Comparison of ENCODE assay signal across 26 mouse cellular contexts in the genomic region with DNA sequence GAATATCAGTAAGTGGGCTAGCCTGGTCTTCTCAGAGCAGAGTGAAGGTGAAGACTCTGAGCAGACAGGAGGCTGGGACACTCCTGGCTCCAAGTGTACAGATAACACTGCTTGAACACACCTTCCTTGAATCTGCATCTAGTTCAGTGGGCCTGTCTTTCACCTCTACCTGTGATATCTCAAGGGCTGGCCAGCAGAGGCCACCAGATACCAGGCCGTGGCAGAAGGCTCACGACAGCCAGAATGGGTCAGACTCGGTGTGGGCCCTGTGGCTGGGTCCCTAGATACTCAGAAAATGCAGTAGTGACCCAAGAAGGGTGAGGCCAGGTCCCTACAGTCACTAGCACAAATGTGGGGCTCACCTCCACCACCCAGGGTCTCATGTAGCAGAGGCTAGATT. TPM values are rescaled to one million over a fixed set of nuclear protein-coding genes. Genes with fewer than 3 reads are reported as not detected.
A peak's percentile ranks its signal among the peaks of the same experiment; 100 is the strongest.
DNase-seq lines count a peak whose midpoint lies in the region; ATAC-seq and TF ChIP-seq lines count a peak whose summit lies in the region.
"Had no signal": no experiment of that assay in that cellular context is flagged by ENCODE, and none has a peak within 500 bp of the region (broad histone marks: within the 10 kb centered on the region; RNA-seq: fewer than 3 reads in every experiment).

No protein-coding gene starts in this region.

- no peak for TF ChIP-seq POLR2A in bone marrow macrophage, adult 2 months (IDR thresholded peaks at IDR 0.05; ENCODE audit: borderline replicate concordance, low read depth, low read length)

- H3K27me3 ChIP-seq in kidney, postnatal 0 days (ENCODE audit: insufficient read depth, low read length) = no peaks in the 10 kb centered on the region
- no peaks in the 10 kb centered on the region for H3K27me3 ChIP-seq in midbrain, postnatal 0 days (ENCODE audit: insufficient read depth, low read length)
- H3K27me3 ChIP-seq in midbrain, embryonic 15.5 days (replicated peaks) = no peaks in the 10 kb centered on the region
- H3K27me3 ChIP-seq in stomach, postnatal 0 days (ENCODE audit: control insufficient read depth, insufficient read depth, low read length) = no peaks in the 10 kb centered on the region
- H3K27me3 ChIP-seq: embryonic facial prominence, embryonic 15.5 days; neural tube, embryonic 12.5 days had no signal

- no peak overlapping the region for H3K4me3 ChIP-seq in kidney, postnatal 0 days (replicated peaks; ENCODE audit: low read depth, low read length)
- H3K4me3 ChIP-seq in midbrain, postnatal 0 days (ENCODE audit: low read depth, low read length) = no peak overlapping the region
- no peak overlapping the region for H3K4me3 ChIP-seq in midbrain, embryonic 15.5 days
- no peak overlapping the region for H3K4me3 ChIP-seq in bone marrow macrophage, adult 2 months (ENCODE audit: insufficient read depth, low read length)
- H3K4me3 ChIP-seq in stomach, postnatal 0 days (ENCODE audit: low read depth, low read length) = no peak overlapping the region
- H3K4me3 ChIP-seq: embryonic facial prominence, embryonic 15.5 days; hindbrain, embryonic 13.5 days; liver, embryonic 15.5 days; megakaryocyte, embryonic 14.5 days; midbrain, embryonic 13.5 days; neural tube, embryonic 12.5 days had no signal

- no peak for TF ChIP-seq EP300 in stomach, postnatal 0 days (optimal IDR thresholded peaks at IDR 0.05)

- H3K9me3 ChIP-seq in kidney, postnatal 0 days (replicated peaks; ENCODE audit: low read length) = no peaks in the 10 kb centered on the region
- H3K9me3 ChIP-seq in midbrain, postnatal 0 days (ENCODE audit: low read length) = peaks cover 10% of the 10 kb centered on the region; the same call in 1 of the 2 replicates
- H3K9me3 ChIP-seq in midbrain, embryonic 15.5 days = no peaks in the 10 kb centered on the region; the same call in none of the 2 replicates
- H3K9me3 ChIP-seq in stomach, postnatal 0 days (ENCODE audit: control insufficient read depth, low read length) = no peaks in the 10 kb centered on the region
- H3K9me3 ChIP-seq: hindbrain, embryonic 13.5 days; liver, embryonic 15.5 days; megakaryocyte, embryonic 14.5 days; neural tube, embryonic 12.5 days had no signal

- H3K27ac ChIP-seq in kidney, postnatal 0 days = no peak overlapping the region
- no peak overlapping the region for H3K27ac ChIP-seq in midbrain, postnatal 0 days (ENCODE audit: low read depth, low read length)
- H3K27ac ChIP-seq in midbrain, embryonic 15.5 days = no peak overlapping the region
- no peak overlapping the region for H3K27ac ChIP-seq in bone marrow macrophage, adult 2 months (ENCODE audit: insufficient read depth, low read depth, low read length)
- H3K27ac ChIP-seq in stomach, postnatal 0 days (replicated peaks) = no peak overlapping the region
- H3K27ac ChIP-seq: embryonic facial prominence, embryonic 15.5 days; hindbrain, embryonic 13.5 days; liver, embryonic 15.5 days; midbrain, embryonic 13.5 days; neural tube, embryonic 12.5 days had no signal

- DNase-seq in kidney, postnatal 0 days (ENCODE audit: low spot score) = no peak
- no peak for DNase-seq in kidney, postnatal 25 days
- DNase-seq in midbrain, postnatal 0 days (ENCODE audit: low spot score) = no peak
- DNase-seq in stomach, postnatal 0 days (ENCODE audit: low spot score) = no peak
- DNase-seq in testis, postnatal 10 days (ENCODE audit: low spot score) = no peak
- DNase-seq: adrenal gland, postnatal 14 days; cerebellum, adult 9-10 months; gastrocnemius, postnatal 36 days; kidney, adult 9 months; retina, postnatal 1 day had no signal

- H3K9ac ChIP-seq in kidney, postnatal 0 days (ENCODE audit: low read depth, low read length) = no peak overlapping the region
- H3K9ac ChIP-seq in midbrain, postnatal 0 days (replicated peaks; ENCODE audit: low read length, poor library complexity, severe bottlenecking) = no peak overlapping the region
- no peak overlapping the region for H3K9ac ChIP-seq in midbrain, embryonic 15.5 days
- H3K9ac ChIP-seq in stomach, postnatal 0 days (ENCODE audit: low read length) = no peak overlapping the region
- H3K9ac ChIP-seq: embryonic facial prominence, embryonic 15.5 days; hindbrain, embryonic 13.5 days; liver, embryonic 15.5 days; midbrain, embryonic 13.5 days; neural tube, embryonic 12.5 days had no signal

- peak; percentile 54 for TF ChIP-seq CTCF in kidney, postnatal 0 days (IDR thresholded peaks at IDR 0.05; ENCODE audit: low read depth)
- peak; percentile 27 for TF ChIP-seq CTCF in midbrain, postnatal 0 days (IDR thresholded peaks at IDR 0.05)
- TF ChIP-seq CTCF in bone marrow macrophage, adult 2 months (IDR thresholded peaks at IDR 0.05; ENCODE audit: low read depth, low read length) = 0 out of 2 replicates have a peak, but pooled peaks have one; percentile 7
- TF ChIP-seq CTCF in stomach, postnatal 0 days (IDR thresholded peaks at IDR 0.05; ENCODE audit: low read depth) = peak; percentile 54

- H3K36me3 ChIP-seq in kidney, postnatal 0 days (ENCODE audit: insufficient read depth, low read length) = no peaks in the 10 kb centered on the region
- H3K36me3 ChIP-seq in midbrain, postnatal 0 days (ENCODE audit: insufficient read depth, low read length) = no peaks in the 10 kb centered on the region
- H3K36me3 ChIP-seq in midbrain, embryonic 15.5 days (replicated peaks) = no peaks in the 10 kb centered on the region
- no peaks in the 10 kb centered on the region for H3K36me3 ChIP-seq in stomach, postnatal 0 days (ENCODE audit: control insufficient read depth, insufficient read depth, low read length)
- H3K36me3 ChIP-seq: embryonic facial prominence, embryonic 15.5 days; hindbrain, embryonic 13.5 days; liver, embryonic 15.5 days; midbrain, embryonic 13.5 days; neural tube, embryonic 12.5 days had no signal

- no peak overlapping the region for H3K4me2 ChIP-seq in kidney, postnatal 0 days (ENCODE audit: low read length)
- no peak overlapping the region for H3K4me2 ChIP-seq in midbrain, postnatal 0 days (ENCODE audit: low read depth, low read length, poor library complexity, severe bottlenecking)
- H3K4me2 ChIP-seq in midbrain, embryonic 15.5 days = no peak overlapping the region
- H3K4me2 ChIP-seq in stomach, postnatal 0 days (replicated peaks; ENCODE audit: low read depth) = no peak overlapping the region
- H3K4me2 ChIP-seq: embryonic facial prominence, embryonic 15.5 days; hindbrain, embryonic 13.5 days; liver, embryonic 15.5 days; midbrain, embryonic 13.5 days; neural tube, embryonic 12.5 days had no signal

- no peak for ATAC-seq in kidney, postnatal 0 days (replicated peaks; ENCODE audit: low FRiP score, low read depth)
- no peak for ATAC-seq in midbrain, postnatal 0 days (ENCODE audit: low FRiP score)
- ATAC-seq in midbrain, embryonic 15.5 days (replicated peaks) = no peak
- no peak for ATAC-seq in stomach, postnatal 0 days (ENCODE audit: low FRiP score, low TSS enrichment)
- ATAC-seq: forebrain, embryonic 16.5 days; inflammation-experienced regulatory T-cells, adult 6 months; midbrain, embryonic 13.5 days had no signal

- H3K4me1 ChIP-seq in kidney, postnatal 0 days (replicated peaks; ENCODE audit: insufficient read depth, low read length) = no peaks in the 10 kb centered on the region
- no peaks in the 10 kb centered on the region for H3K4me1 ChIP-seq in midbrain, postnatal 0 days (ENCODE audit: insufficient read depth, low read length)
- H3K4me1 ChIP-seq in midbrain, embryonic 15.5 days = no peaks in the 10 kb centered on the region
- H3K4me1 ChIP-seq in bone marrow macrophage, adult 2 months (ENCODE audit: control insufficient read depth, insufficient read depth, low read length) = no peaks in the 10 kb centered on the region
- H3K4me1 ChIP-seq in stomach, postnatal 0 days (replicated peaks; ENCODE audit: control insufficient read depth, insufficient read depth) = no peaks in the 10 kb centered on the region
- H3K4me1 ChIP-seq: embryonic facial prominence, embryonic 15.5 days; hindbrain, embryonic 13.5 days; neural tube, embryonic 12.5 days had no signal

- 44% methylated on average over 3 of the region's 3 CpGs for WGBS in kidney, postnatal 0 days
- WGBS in midbrain, postnatal 0 days = 61% methylated on average over 3 of the region's 3 CpGs
- 56% methylated on average over 3 of the region's 3 CpGs for WGBS in midbrain, embryonic 15.5 days
- 58% methylated on average over 3 of the region's 3 CpGs for WGBS in stomach, postnatal 0 days

RNA-seq across cellular contexts. Expression of a gene that starts 16.8 kb away (rescaled TPM):
- 0.08 and 0.10 TPM in 2 replicates for polyA plus RNA-seq in kidney, postnatal 0 days (2015; fragmentation: Nextera tagmentation; extraction: Ambion mirVana)
- total RNA-seq in midbrain, postnatal 0 days (2014; rRNA removed) = 0.14 TPM in 1 of 2 replicates, not detected in the other
- not detected in 2 replicates for polyA plus RNA-seq in midbrain, postnatal 0 days (2015; fragmentation: Nextera tagmentation; extraction: Ambion mirVana)
- polyA plus RNA-seq in midbrain, embryonic 15.5 days (2015; fragmentation: Nextera tagmentation; extraction: Ambion mirVana) = not detected in 2 replicates
- 0.25 and 0.47 TPM in 2 replicates for polyA plus RNA-seq in bone marrow macrophage, adult 2 months (2012; ENCODE audit: insufficient read depth, insufficient read length, missing spikeins)
- 0.02 TPM in 1 of 2 replicates, not detected in the other for polyA plus RNA-seq in stomach, postnatal 0 days (2015; fragmentation: Nextera tagmentation; extraction: Ambion mirVana)
- total RNA-seq: adrenal gland, postnatal 14 days; layer of hippocampus, postnatal 14 days; left cerebral cortex, adult 8-10 months had no signal
- polyA plus RNA-seq: forebrain, embryonic 16.5 days; heart, embryonic 14.5 days; hindbrain, embryonic 13.5 days; inflammation-experienced regulatory T-cells, adult 6 months; large intestine, adult 2 months; neural tube, embryonic 12.5 days had no signal

RNA-seq across cellular contexts. Expression of a gene that starts 18.3 kb away (rescaled TPM):
- 0.23 and 0.28 TPM in 2 replicates for polyA plus RNA-seq in kidney, postnatal 0 days (2015; fragmentation: Nextera tagmentation; extraction: Ambion mirVana)
- total RNA-seq in midbrain, postnatal 0 days (2014; rRNA removed) = 0.14 and 0.16 TPM in 2 replicates
- polyA plus RNA-seq in midbrain, postnatal 0 days (2015; fragmentation: Nextera tagmentation; extraction: Ambion mirVana) = 0.06 TPM in 1 of 2 replicates, not detected in the other
- 0.04 TPM in 1 of 2 replicates, not detected in the other for polyA plus RNA-seq in midbrain, embryonic 15.5 days (2015; fragmentation: Nextera tagmentation; extraction: Ambion mirVana)
- polyA plus RNA-seq in bone marrow macrophage, adult 2 months (2012; ENCODE audit: insufficient read depth, insufficient read length, missing spikeins) = not detected in 2 replicates
- polyA plus RNA-seq in stomach, postnatal 0 days (2015; fragmentation: Nextera tagmentation; extraction: Ambion mirVana) = 1.3 and 2.1 TPM in 2 replicates
- total RNA-seq: adrenal gland, postnatal 14 days; heart, adult 8-10 months; heart, postnatal 25 days; layer of hippocampus, postnatal 14 days had no signal
- polyA plus RNA-seq: forebrain, embryonic 16.5 days; hindbrain, embryonic 13.5 days; midbrain, embryonic 13.5 days had no signal

RNA-seq across cellular contexts. Expression of a gene that starts 53.2 kb away (rescaled TPM):
- polyA plus RNA-seq in kidney, postnatal 0 days (2015; fragmentation: Nextera tagmentation; extraction: Ambion mirVana) = 0.74 and 1.1 TPM in 2 replicates
- 0.57 TPM in 1 of 2 replicates, not detected in the other for total RNA-seq in midbrain, postnatal 0 days (2014; rRNA removed)
- polyA plus RNA-seq in midbrain, postnatal 0 days (2015; fragmentation: Nextera tagmentation; extraction: Ambion mirVana) = 0.07 and 0.09 TPM in 2 replicates
- 0.11 and 0.19 TPM in 2 replicates for polyA plus RNA-seq in midbrain, embryonic 15.5 days (2015; fragmentation: Nextera tagmentation; extraction: Ambion mirVana)
- 6.3 and 8.1 TPM in 2 replicates for polyA plus RNA-seq in bone marrow macrophage, adult 2 months (2012; ENCODE audit: insufficient read depth, insufficient read length, missing spikeins)
- polyA plus RNA-seq in stomach, postnatal 0 days (2015; fragmentation: Nextera tagmentation; extraction: Ambion mirVana) = 0.23 and 0.27 TPM in 2 replicates
- total RNA-seq: layer of hippocampus, postnatal 14 days had no signal
